Mouse (Mus musculus) intestine, embryonic 14.5 days (tissue): ENCODE measurements around the gene Dynlt1f. TPM values are rescaled to one million over a fixed set of nuclear protein-coding genes. Genes with fewer than 3 reads are reported as not detected.
A peak's percentile ranks its signal among the peaks of the same experiment; 100 is the strongest.
"Not testable (repeated sequence)": the region's sequence is repeated elsewhere in the genome, so short reads cannot be mapped to it uniquely, and the experiment has no call there.

Source experiments
- ATAC-seq: fragments of 200-750 bp; cut with Nextera tagmentation; replicated peaks from 2 replicates; pipeline ENCODE4 v1.8.0; 2017; ENCODE audit warnings: low read depth, moderate number of reproducible peaks, moderate TSS enrichment, moderate library complexity; ENCODE audit not compliant: low FRiP score, low TSS enrichment
- DNase-seq: peaks from one replicate; pipeline ENCODE4 v3.0.0-alpha.2; 2018; ENCODE audit warnings: low spot score
- H3K27ac ChIP-seq: fragments of 300-500 bp; sonication (generic); 2 replicates; pipeline ENCODE4 v1.5.1; 2014; ENCODE audit warnings: low read depth, mild to moderate bottlenecking, control low read depth
- H3K27me3 ChIP-seq: fragments of 300-500 bp; sonication (generic); replicated peaks from 2 replicates; pipeline ENCODE4 v1.6.1; 2014; ENCODE audit warnings: low read length, control low read depth; ENCODE audit not compliant: control insufficient read depth, insufficient read depth
- H3K36me3 ChIP-seq: fragments of 300-500 bp; sonication (generic); 2 replicates; pipeline ENCODE4 v1.6.1; 2014; ENCODE audit warnings: low read length, control low read depth; ENCODE audit not compliant: control insufficient read depth, insufficient read depth
- H3K4me1 ChIP-seq: fragments of 300-500 bp; sonication (generic); replicated peaks from 2 replicates; pipeline ENCODE4 v1.6.1; 2014; ENCODE audit warnings: low read length, control low read depth, mixed read lengths; ENCODE audit not compliant: control insufficient read depth, insufficient read depth
- H3K4me2 ChIP-seq: fragments of 300-500 bp; sonication (generic); 2 replicates; pipeline ENCODE4 v1.6.1; 2014; ENCODE audit warnings: low read length
- H3K4me3 ChIP-seq: fragments of 300-500 bp; sonication (generic); 2 replicates; pipeline ENCODE4 v1.5.1; 2014; ENCODE audit warnings: low read depth, low read length, control low read depth, mixed read lengths
- H3K9ac ChIP-seq: fragments of 300-500 bp; sonication (generic); 2 replicates; pipeline ENCODE4 v1.6.1; 2014; ENCODE audit warnings: mild to moderate bottlenecking, low read length
- H3K9me3 ChIP-seq: fragments of 300-500 bp; sonication (generic); 2 replicates; pipeline ENCODE4 v1.6.1; 2016; ENCODE audit warnings: low read length, control low read depth; ENCODE audit not compliant: control insufficient read depth
- WGBS: fragments of 180-500 bp; shearing (Covaris S2); extraction: QIAGEN DNeasy Blood & Tissue Kit; methylation state at CpG from one replicate; pipeline ENCODE4 v1.1.7; 2014; 5-methylcytosine and 5-hydroxymethylcytosine counted together
- polyA plus RNA-seq: library from polyadenylated mRNA; unstranded; fragments of >200 nt; fragmentation: Nextera tagmentation; extraction: Ambion mirVana; gene quantifications from 2 replicates; pipeline ENCODE4 v1.2.1, GENCODE M21; 2014

Gene Dynlt1f
- polyA plus RNA-seq, 1 experiment from 2014 or later: 326 TPM

DNA sequence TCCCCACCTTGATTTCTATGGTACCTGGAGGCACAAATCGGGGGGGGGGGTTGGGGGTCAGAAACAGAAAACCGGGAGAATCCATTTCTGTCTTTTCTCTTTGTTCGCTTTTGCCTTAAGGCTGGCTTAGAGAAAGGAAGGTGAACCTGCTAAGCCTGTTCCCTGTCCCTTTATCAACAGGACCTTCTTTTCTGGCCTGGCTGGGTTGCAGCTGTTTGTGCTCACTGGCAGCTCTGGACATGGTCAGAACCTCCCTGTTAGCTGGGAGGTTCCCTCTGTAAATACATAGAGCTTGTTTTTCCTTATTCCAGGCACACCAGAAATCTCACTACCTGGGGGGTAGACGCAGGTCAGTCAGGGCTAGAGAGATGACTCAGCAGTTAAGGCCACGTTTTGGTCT lies 18.6 kb upstream of the Dynlt1f start:
- not testable (repeated sequence) for H3K27me3 ChIP-seq, ATAC-seq

DNA sequence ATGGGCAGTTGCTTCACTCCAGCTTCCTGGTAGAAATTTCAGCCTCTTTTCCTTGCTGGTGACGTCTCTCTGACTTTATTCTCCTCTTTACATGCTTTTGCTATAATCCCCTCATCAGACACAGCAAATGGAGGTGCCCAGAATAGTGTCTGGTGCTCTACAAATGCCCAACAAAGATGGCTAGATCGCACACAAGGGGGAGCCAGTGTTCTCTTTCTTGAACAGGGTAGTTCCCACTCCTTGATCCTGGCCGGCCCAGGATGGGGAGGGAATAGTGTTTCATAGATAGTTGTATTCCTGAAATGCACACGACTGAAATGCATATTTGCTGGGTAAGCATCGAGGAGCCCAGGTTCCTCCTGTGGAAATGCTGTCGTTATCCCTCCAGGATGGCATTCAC lies 12.8 kb upstream of the Dynlt1f start:
- H3K4me3 ChIP-seq, H3K9ac ChIP-seq, H3K4me1 ChIP-seq, H3K9me3 ChIP-seq, DNase-seq, H3K36me3 ChIP-seq, ATAC-seq, H3K27ac ChIP-seq, H3K4me2 ChIP-seq, H3K27me3 ChIP-seq: not testable (repeated sequence)
- WGBS: no CpG with 5 or more reads among the region's 6 CpGs

More for the DNA sequence above, 18.6 kb upstream of the Dynlt1f start:
- not testable (repeated sequence) for H3K9me3 ChIP-seq, H3K36me3 ChIP-seq, H3K4me2 ChIP-seq, H3K4me1 ChIP-seq, H3K27ac ChIP-seq, H3K9ac ChIP-seq, H3K4me3 ChIP-seq, DNase-seq
- 44% methylated on average over 3 of the region's 5 CpGs for WGBS

DNA sequence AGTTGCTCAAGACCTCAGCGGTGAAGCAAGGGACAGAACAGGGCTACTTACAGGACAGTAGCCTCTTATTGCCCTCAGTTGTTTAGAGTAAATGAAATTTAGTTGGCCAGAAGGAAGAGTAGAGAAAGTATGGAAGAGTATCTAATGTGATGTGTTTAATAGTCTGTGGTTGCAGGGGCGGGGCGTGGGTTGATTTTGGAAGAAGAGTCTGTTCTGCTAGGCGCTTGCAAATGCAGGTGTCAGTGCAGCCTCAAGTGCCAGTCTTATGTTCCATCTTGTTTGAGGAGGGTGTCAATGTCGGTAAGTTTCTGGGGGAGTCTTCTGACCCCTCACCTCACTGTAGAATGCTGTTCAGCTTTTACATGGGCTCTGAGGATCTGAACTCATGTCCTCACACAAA lies 9.7 kb upstream of the Dynlt1f start:
- WGBS: 94% methylated on average over 4 of the region's 5 CpGs
- not testable (repeated sequence) for H3K27me3 ChIP-seq

DNA sequence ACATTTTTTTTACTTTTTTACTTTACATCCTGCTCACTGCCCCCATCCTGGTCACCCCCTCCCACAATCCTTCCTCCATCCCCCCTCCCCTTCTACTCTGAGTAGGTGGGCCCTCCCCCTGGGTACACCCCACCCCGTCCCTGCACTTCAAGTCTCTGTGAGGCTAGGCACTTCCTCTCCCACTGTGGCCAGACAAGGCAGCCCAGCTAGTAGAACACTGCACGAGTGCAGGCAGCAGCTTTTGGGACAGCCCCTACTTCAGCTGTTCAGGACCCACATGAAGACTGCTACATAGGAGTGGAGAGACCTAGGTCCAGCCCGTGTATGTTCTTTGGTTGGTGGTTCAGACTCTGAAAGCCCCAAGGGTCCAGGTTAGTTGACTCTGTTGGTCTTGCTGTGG lies 7.1 kb upstream of the Dynlt1f start:
- not testable (repeated sequence) for H3K9me3 ChIP-seq, H3K36me3 ChIP-seq, H3K27me3 ChIP-seq, DNase-seq, H3K9ac ChIP-seq, H3K27ac ChIP-seq, H3K4me3 ChIP-seq, H3K4me1 ChIP-seq, ATAC-seq, H3K4me2 ChIP-seq
- WGBS: 58% methylated on average over 3 of the region's 3 CpGs

More for the DNA sequence above, 9.7 kb upstream of the Dynlt1f start:
- not testable (repeated sequence) for H3K4me3 ChIP-seq, H3K9ac ChIP-seq, H3K9me3 ChIP-seq, H3K4me1 ChIP-seq, DNase-seq, ATAC-seq, H3K27ac ChIP-seq, H3K36me3 ChIP-seq, H3K4me2 ChIP-seq

DNA sequence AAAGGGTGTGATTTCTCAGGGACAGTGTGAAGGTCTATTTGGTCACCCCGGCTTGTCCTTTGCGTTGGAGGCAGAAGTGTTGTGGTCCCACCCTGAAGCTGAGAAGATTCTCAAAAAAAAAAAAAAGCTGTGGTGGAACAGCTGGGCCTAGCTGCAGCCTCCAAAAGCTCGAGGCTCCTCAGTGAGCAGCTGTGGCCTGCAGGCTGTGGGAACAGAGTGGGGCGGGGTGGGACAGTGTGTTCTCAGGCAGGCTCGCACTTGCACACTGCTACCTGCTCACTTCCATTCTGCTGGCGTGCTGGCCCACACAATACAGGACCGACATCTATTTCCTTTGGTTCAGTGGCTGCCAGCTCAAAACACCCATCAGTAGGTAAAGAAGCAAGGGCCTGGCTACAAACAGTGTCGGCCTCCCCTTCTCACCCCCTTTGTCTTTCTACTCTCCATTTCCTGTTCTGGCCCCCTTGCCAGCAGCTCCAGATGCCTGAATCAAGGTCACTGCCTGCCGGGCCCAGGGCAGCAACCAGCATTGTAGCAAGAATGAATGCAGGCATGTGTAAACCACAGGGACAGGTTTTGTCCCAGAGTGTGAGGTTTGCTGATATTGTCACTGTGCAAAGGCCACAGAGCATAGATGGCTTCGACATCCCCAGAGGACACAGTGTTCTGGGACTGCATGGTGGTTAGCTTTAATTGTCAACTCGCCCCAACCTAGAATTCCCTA lies 5.6 kb upstream of the Dynlt1f start:
- not testable (repeated sequence) for H3K9ac ChIP-seq, H3K36me3 ChIP-seq, H3K9me3 ChIP-seq, H3K4me3 ChIP-seq, H3K27ac ChIP-seq, H3K4me2 ChIP-seq, H3K27me3 ChIP-seq, H3K4me1 ChIP-seq
- WGBS: 27% methylated on average over 6 of the region's 11 CpGs
- ATAC-seq: peak; percentile 56; the same call in 1 of the 2 replicates
- peak; percentile 53 for DNase-seq

DNA sequence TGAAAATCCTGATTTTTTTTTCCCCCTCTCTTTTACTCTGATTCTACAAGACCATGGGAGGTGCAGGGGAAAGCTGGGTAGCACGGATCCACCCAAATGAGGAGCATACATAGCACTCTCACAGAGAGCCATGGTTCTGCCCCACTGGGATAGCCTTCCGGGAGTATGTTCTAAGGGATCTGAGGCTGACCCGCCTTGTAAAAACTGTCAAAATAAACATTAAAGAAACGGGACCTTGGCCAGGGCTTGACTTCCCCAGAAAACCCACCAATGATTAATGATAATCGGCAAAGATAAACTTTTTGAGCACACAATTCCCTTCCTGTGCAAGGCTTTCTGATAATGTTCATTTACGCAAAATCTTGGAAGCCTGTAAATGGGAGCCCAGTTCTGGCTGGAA lies 4.9 kb upstream of the Dynlt1f start:
- H3K4me3 ChIP-seq, H3K4me1 ChIP-seq, H3K36me3 ChIP-seq, DNase-seq, H3K9me3 ChIP-seq, H3K27me3 ChIP-seq, H3K9ac ChIP-seq, ATAC-seq, H3K4me2 ChIP-seq, H3K27ac ChIP-seq: not testable (repeated sequence)
- 27% methylated on average over 6 of the region's 6 CpGs for WGBS

DNA sequence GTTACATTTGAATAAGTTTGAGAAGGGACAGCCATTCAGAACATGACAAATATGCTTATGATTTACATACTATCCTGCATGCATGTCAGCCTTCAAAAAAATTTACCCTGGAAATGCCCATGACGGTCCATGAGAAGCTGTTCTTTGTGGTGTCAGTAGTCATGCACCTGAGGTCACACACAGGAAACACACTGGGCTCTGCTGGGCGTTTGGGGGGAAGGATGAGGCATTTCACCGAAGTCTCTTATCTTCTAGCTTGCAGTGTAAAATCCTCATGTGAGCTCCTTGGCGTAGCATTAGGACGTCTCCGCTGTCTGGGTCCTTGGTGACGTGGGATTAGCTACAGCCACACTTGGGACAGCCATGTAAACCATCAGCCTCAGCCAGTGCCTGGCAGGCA lies 3.1 kb upstream of the Dynlt1f start, which contains the start of gene Sytl3:
Gene Sytl3, plus strand, starts transcription at position 293 of the 400 bp plus-strand sequence.
- not testable (repeated sequence) for H3K4me1 ChIP-seq, H3K27ac ChIP-seq, H3K4me3 ChIP-seq, ATAC-seq, H3K9me3 ChIP-seq, H3K36me3 ChIP-seq, H3K9ac ChIP-seq, H3K27me3 ChIP-seq, DNase-seq, H3K4me2 ChIP-seq
- 70% methylated on average over 3 of the region's 7 CpGs for WGBS

DNA sequence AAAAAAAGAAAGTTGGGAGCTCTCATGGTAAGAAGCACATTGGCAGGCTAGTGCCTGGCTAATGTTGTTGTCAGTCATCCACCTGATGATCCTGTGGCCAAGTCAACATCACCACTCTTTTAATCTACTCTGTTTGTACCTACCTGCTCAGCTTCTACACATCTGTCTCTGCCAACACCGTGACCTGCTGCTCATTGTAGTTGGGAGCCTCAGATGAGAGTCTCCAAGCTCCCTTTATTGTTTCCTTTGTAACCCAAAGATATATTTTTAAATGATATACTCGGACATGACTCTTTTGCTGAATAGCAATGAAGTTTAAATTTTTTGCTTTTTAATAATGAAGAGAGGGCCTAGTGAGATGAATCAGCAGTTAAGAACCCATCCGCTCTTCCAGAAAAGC lies 771 bp upstream of the Dynlt1f start:
- WGBS: 89% methylated on average over 1 of the region's 3 CpGs
- H3K27me3 ChIP-seq, H3K9ac ChIP-seq, H3K27ac ChIP-seq, H3K4me2 ChIP-seq, H3K4me3 ChIP-seq, H3K4me1 ChIP-seq, H3K36me3 ChIP-seq, H3K9me3 ChIP-seq, ATAC-seq, DNase-seq: not testable (repeated sequence)

DNA sequence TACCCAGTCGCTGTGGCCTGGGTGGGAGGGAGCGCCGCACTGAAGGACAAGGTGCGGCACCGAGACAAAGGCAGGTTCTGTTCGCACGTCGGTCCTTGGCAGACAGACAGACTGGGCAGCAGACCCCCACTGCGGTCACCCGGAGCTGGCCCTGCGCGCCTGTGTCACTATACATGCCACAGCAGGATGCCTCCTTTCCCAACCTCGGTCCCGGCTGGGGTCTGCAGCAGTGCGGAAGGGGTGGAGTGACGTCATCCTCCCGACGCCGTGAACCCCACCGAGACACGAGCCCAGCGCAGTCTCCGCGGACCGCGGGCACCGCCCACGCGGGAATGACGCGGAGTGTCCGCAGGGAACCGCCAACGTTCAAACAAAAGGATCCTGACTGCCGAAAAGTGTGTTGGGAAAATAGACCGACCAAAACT lies 601 bp downstream of the Dynlt1f start:
- Histone ChIP-seq H3K4me2 (peak overlapping the region; percentile 41), H3K4me3 (peak overlapping the region; percentile 42), H3K27ac (peak overlapping the region; percentile 57; the same call in 1 of the 2 replicates), H3K9ac (peak overlapping the region; percentile 61)
- not testable (repeated sequence) for H3K36me3 ChIP-seq, H3K9me3 ChIP-seq, H3K4me1 ChIP-seq, H3K27me3 ChIP-seq
- ATAC-seq (peak; percentile 91), DNase-seq (peak; percentile 90)
- under 1% methylated on average over 36 of the region's 36 CpGs for WGBS
